In the genomic region with DNA sequence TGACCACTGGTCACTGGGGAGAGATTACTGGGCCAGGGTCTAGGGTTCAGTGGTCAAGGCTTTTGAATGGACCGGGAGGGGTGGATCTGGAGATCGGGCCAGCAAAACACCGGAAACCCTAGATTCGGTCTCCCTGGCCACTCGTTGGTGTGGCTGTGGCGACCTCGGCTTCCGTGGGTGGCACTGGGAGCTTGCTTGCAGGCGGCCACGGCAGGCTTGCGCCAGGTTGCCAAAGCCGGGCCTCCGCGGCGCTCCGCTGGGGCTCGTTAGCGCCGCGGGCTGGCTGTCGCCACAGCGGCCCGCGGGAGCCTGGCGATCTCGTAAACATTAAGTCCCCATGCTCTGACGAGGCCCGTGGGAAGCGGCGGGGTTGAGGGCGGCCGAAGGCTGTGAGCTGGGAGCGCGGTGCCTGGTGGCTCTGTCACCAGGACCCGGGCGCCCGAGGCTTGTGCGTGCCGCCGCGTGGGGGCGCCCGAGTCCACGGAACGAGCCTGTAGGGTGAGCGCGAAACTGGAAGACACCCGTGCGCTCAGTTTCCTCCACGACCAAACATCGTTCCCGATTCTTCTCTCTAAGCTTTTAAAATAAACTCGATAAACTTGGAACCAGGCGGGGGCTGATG, we compare ENCODE assay signal across 8 mouse cellular contexts. TPM values are rescaled to one million over a fixed set of nuclear protein-coding genes. Genes with fewer than 3 reads are reported as not detected.
A peak's percentile ranks its signal among the peaks of the same experiment; 100 is the strongest.
DNase-seq lines count a peak whose midpoint lies in the region.

No protein-coding gene starts in this region.

- peaks cover 33% of the 10 kb centered on the region for H3K4me1 ChIP-seq in megakaryocyte, embryonic 14.5 days

- peak; percentile 86 to 96 for DNase-seq in adrenal gland, adult (ENCODE audit: inconsistent age in 2 of 2, low spot score in 1 of 2)
- peak; percentile 91 for DNase-seq in embryo, embryonic 10 days (ENCODE audit: low spot score)
- peak; percentile 94 for DNase-seq in gastrocnemius, postnatal 10 days
- DNase-seq in induced T-regulatory cell, adult 2 months (ENCODE audit: low read depth): peak; percentile 88
- DNase-seq in left cerebral cortex, adult 8-10 months (ENCODE audit: low spot score in 2 of 2): peak; percentile 59 to 85
- DNase-seq in right cerebral cortex, adult 2 months (ENCODE audit: low spot score in 2 of 2): peak; percentile 86 to 87
- peak; percentile 49 for DNase-seq in urinary bladder, postnatal 10 days (ENCODE audit: low spot score)

- H3K27me3 ChIP-seq in megakaryocyte, embryonic 14.5 days (replicated peaks): peaks cover 39% of the 10 kb centered on the region

- H3K4me3 ChIP-seq in megakaryocyte, embryonic 14.5 days (replicated peaks): peak overlapping the region; percentile 91

- H3K36me3 ChIP-seq in megakaryocyte, embryonic 14.5 days (replicated peaks; ENCODE audit: low read length): no peaks in the 10 kb centered on the region

- no peaks in the 10 kb centered on the region for H3K9me3 ChIP-seq in megakaryocyte, embryonic 14.5 days

RNA-seq across cellular contexts. Expression of gene Olfr545, which starts 13.6 kb away (rescaled TPM):
- not detected for total RNA-seq in gastrocnemius, postnatal 10 days (2021)
- total RNA-seq in left cerebral cortex, adult 8-10 months (2022): not detected
- polyA plus RNA-seq in megakaryocyte, embryonic 14.5 days (2012; ENCODE audit: insufficient read depth, low replicate concordance): not detected in 2 replicates

RNA-seq across cellular contexts. Expression of gene Olfr547, which starts 21.6 kb away (rescaled TPM):
- not detected for total RNA-seq in gastrocnemius, postnatal 10 days (2021)
- total RNA-seq in left cerebral cortex, adult 8-10 months (2022): not detected
- polyA plus RNA-seq in megakaryocyte, embryonic 14.5 days (2012; ENCODE audit: insufficient read depth, low replicate concordance): not detected in 2 replicates

RNA-seq across cellular contexts. Expression of gene Olfr544, which starts 24.8 kb away (rescaled TPM):
- not detected for total RNA-seq in gastrocnemius, postnatal 10 days (2021)
- not detected for total RNA-seq in left cerebral cortex, adult 8-10 months (2022)
- polyA plus RNA-seq in megakaryocyte, embryonic 14.5 days (2012; ENCODE audit: insufficient read depth, low replicate concordance): not detected in 2 replicates

RNA-seq across cellular contexts. Expression of gene Olfr548-ps1, which starts 27.8 kb away (rescaled TPM):
- total RNA-seq in gastrocnemius, postnatal 10 days (2021): not detected
- total RNA-seq in left cerebral cortex, adult 8-10 months (2022): not detected
- polyA plus RNA-seq in megakaryocyte, embryonic 14.5 days (2012; ENCODE audit: insufficient read depth, low replicate concordance): not detected in 2 replicates

RNA-seq across cellular contexts. Expression of gene Olfr543, which starts 31.4 kb away (rescaled TPM):
- not detected for total RNA-seq in gastrocnemius, postnatal 10 days (2021)
- total RNA-seq in left cerebral cortex, adult 8-10 months (2022): not detected
- polyA plus RNA-seq in megakaryocyte, embryonic 14.5 days (2012; ENCODE audit: insufficient read depth, low replicate concordance): not detected in 2 replicates

Comparison
In these comparisons a context has a peak if more than half of its experiments do, and no peak if none do; other contexts are left out.
1. Peak in every context shown above with its lines: DNase-seq and H3K4me3 ChIP-seq.